Mouse (Mus musculus): ENCODE measurements around the gene Phyhd1. TPM values are rescaled to one million over a fixed set of nuclear protein-coding genes. Genes with fewer than 3 reads are reported as not detected.

Gene Phyhd1
- 9.1 and 10.5 TPM in 2 replicates for polyA plus RNA-seq (2012; rRNA removed)

DNA sequence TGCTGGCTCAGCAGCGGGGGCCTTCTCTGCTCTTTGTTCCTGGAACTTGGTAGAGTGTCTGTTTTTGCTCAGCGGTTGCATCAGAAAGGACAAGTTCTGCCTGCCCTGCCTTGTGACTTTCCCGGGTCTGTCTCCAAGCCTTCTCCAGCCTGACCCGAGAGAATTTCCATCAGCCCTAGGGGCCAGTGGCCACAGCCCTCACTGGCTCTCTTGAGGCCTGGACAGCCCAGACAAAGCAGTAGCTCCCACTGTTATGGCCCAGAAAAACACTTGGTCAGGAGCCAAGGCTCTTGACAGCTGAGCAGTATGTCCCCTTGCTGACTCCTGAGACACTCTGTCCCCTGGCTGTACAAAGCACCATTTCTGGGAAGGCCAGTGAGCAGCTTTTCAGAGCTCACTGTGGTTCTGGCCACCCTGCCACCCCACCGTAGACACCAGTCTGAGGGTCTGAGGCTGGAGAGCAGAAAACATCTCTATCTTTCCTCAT, at the start of gene Phyhd1:
TSS of gene Phyhd1 (plus strand) at position 437 of the 487 bp plus-strand sequence.

GRCm38 (mm10) chr2:30237199-30237880, 28.7 kb upstream of the Phyhd1 start, which contains the start of gene Lrrc8a:
Lrrc8a (plus strand) TSS chr2:30237715.

DNA sequence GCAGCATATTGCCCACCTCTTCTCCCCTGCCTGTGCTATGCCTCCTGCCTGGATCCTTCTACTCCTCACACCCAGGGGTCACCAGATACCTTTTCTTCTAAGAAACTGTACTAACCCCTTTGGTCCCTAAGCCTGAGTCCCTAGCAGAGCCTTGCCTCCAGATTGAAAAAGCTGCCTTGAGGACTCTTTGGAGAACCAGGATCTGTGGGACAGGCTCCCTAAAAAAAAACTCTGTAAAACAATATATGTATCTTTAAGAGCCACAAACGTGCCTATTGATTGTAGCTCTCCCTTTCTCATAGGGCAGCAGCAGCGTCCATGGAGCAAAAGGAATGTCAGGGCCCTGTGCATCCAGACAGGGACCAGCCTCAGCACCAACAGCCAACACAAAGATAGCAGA, 25.7 kb upstream of the Phyhd1 start, which contains the start of gene Gm28035:
TSS of gene Gm28035 (plus strand) at position 301 of the 400 bp plus-strand sequence.

DNA sequence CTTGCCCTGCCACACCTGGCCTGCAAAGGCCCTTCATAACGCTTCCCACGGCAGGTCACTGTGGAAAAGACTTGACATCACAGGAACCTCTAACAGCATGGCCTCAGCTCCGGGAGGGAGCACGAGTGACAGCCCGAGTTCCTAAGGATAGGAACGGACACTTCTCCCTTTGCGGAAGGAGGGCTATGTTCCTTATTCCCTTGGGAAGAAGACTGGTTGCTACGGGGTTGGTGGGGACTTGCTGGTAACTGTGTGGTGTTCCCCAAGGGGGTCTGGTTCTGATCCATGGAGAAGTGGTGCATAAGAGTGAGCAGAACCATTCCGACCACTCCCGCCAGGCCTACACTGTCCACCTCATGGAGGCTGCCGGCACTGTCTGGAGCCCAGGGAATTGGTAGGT, 14.7 kb downstream of the Phyhd1 start, which contains the start of gene Gm28038:
TSS of gene Gm28038 (plus strand) at position 301 of the 400 bp plus-strand sequence.

GRCm38 (mm10) chr2:30286192-30287026, 20.4 kb downstream of the Phyhd1 start, which contains the start of the genes Dolk and Nup188:
Dolk (minus strand) TSS chr2:30286334.
Nup188 (plus strand) TSS chr2:30286397.

Other genes with a start within 250 kb of the Phyhd1 start
- 12.0 and 12.4 TPM in 2 replicates for gene Wdr34, start 217.3 kb upstream of the Phyhd1 start, polyA plus RNA-seq (2012; rRNA removed)
- 23.9 and 29.4 TPM in 2 replicates for gene Set, start 208.8 kb upstream of the Phyhd1 start, polyA plus RNA-seq (2012; rRNA removed)
- gene Pkn3, start 188.5 kb upstream of the Phyhd1 start, polyA plus RNA-seq (2012; rRNA removed), result 6.8 and 7.1 TPM in 2 replicates
- gene Zdhhc12, start 172.6 kb upstream of the Phyhd1 start, polyA plus RNA-seq (2012; rRNA removed), result 43.2 and 67.1 TPM in 2 replicates
- gene Zer1, start 141.6 kb upstream of the Phyhd1 start, polyA plus RNA-seq (2012; rRNA removed), result 21.2 and 23.3 TPM in 2 replicates
- gene Tbc1d13, start 132.5 kb upstream of the Phyhd1 start, polyA plus RNA-seq (2012; rRNA removed), result 26.8 and 32.1 TPM in 2 replicates
- 39.9 and 91.3 TPM in 2 replicates for gene Endog, start 94.7 kb upstream of the Phyhd1 start, polyA plus RNA-seq (2012; rRNA removed)
- 11.6 and 12.3 TPM in 2 replicates for gene Spout1, start 87.7 kb upstream of the Phyhd1 start, polyA plus RNA-seq (2012; rRNA removed)
- 55.2 and 57.8 TPM in 2 replicates for gene Kyat1, start 60.4 kb upstream of the Phyhd1 start, polyA plus RNA-seq (2012; rRNA removed)
- gene Lrrc8a, start 28.5 kb upstream of the Phyhd1 start, polyA plus RNA-seq (2012; rRNA removed), result 16.7 and 17.1 TPM in 2 replicates
- 0.39 and 0.74 TPM in 2 replicates for gene Gm28035, start 25.6 kb upstream of the Phyhd1 start, polyA plus RNA-seq (2012; rRNA removed)
- not detected in 2 replicates for gene Gm28038, start 14.8 kb downstream of the Phyhd1 start, polyA plus RNA-seq (2012; rRNA removed)
- gene Dolk, start 20.1 kb downstream of the Phyhd1 start, polyA plus RNA-seq (2012; rRNA removed), result 7.8 and 8.3 TPM in 2 replicates
- gene Nup188, start 20.2 kb downstream of the Phyhd1 start, polyA plus RNA-seq (2012; rRNA removed), result 21.4 and 24.0 TPM in 2 replicates
- gene Sh3glb2, start 93.1 kb downstream of the Phyhd1 start, polyA plus RNA-seq (2012; rRNA removed), result 184 and 205 TPM in 2 replicates
- gene Miga2, start 98.0 kb downstream of the Phyhd1 start, polyA plus RNA-seq (2012; rRNA removed), result 21.6 and 21.8 TPM in 2 replicates
- 80.1 and 92.9 TPM in 2 replicates for gene Dolpp1, start 126.1 kb downstream of the Phyhd1 start, polyA plus RNA-seq (2012; rRNA removed)
- 91.8 and 106 TPM in 2 replicates for gene Crat, start 149.6 kb downstream of the Phyhd1 start, polyA plus RNA-seq (2012; rRNA removed)
- gene Ptpa, start 149.8 kb downstream of the Phyhd1 start, polyA plus RNA-seq (2012; rRNA removed), result 77.8 and 80.4 TPM in 2 replicates
- 14.5 and 26.0 TPM in 2 replicates for gene Ier5l, start 208.0 kb downstream of the Phyhd1 start, polyA plus RNA-seq (2012; rRNA removed)